Mouse (Mus musculus) urinary bladder, postnatal 4 days (tissue): ENCODE measurements at regions not wholly inside any gene's neighbourhood (a gene's known extent, or its start where the extent isn't known, plus 50 kb on each side); places are given as distances from the start of the nearest gene placed in this dataset.

Experiments
- DNase-seq, 2 experiments: peaks; one replicate each; pipeline ENCODE4 v3.0.0; 2021 to 2022; ENCODE audit warnings: low spot score in 2 of 2

- no peak for DNase-seq
These were observed 161.5 kb upstream of the Mbnl1 start for GRCm38 (mm10) chr3:60311178-60311577.

- no peak for DNase-seq
These were observed 152.3 kb upstream of the Mbnl1 start for GRCm38 (mm10) chr3:60320213-60320936.

GRCm38 (mm10) chr3:60323514-60323913 is 149.1 kb upstream of the Mbnl1 start:
- no peak for DNase-seq

GRCm38 (mm10) chr3:60324416-60324815 is 148.2 kb upstream of the Mbnl1 start:
- no peak for DNase-seq

GRCm38 (mm10) chr3:60324969-60325368 is 147.7 kb upstream of the Mbnl1 start:
- DNase-seq = no peak

GRCm38 (mm10) chr3:60332460-60332859 is 140.2 kb upstream of the Mbnl1 start:
- no peak for DNase-seq

- no peak for DNase-seq
These were observed 139.0 kb upstream of the Mbnl1 start for GRCm38 (mm10) chr3:60333669-60334068.

GRCm38 (mm10) chr3:60334133-60334532 is 138.5 kb upstream of the Mbnl1 start:
- no peak for DNase-seq

- DNase-seq = no peak
These were observed 126.2 kb upstream of the Mbnl1 start for GRCm38 (mm10) chr3:60346390-60346789.

- DNase-seq = no peak
These were observed 125.6 kb upstream of the Mbnl1 start for GRCm38 (mm10) chr3:60347049-60347448.

GRCm38 (mm10) chr3:60371176-60371965 is 101.3 kb upstream of the Mbnl1 start:
- no peak for DNase-seq

GRCm38 (mm10) chr3:60373662-60374061 is 99.0 kb upstream of the Mbnl1 start:
- DNase-seq = no peak

GRCm38 (mm10) chr3:60388593-60388992 is 84.0 kb upstream of the Mbnl1 start:
- DNase-seq = no peak

- DNase-seq = no peak
These were observed 83.6 kb upstream of the Mbnl1 start for GRCm38 (mm10) chr3:60389032-60389431.

- DNase-seq = no peak
These were observed 77.3 kb upstream of the Mbnl1 start for GRCm38 (mm10) chr3:60395299-60395698.

- DNase-seq = no peak
These were observed 75.7 kb upstream of the Mbnl1 start for GRCm38 (mm10) chr3:60396971-60397370.

GRCm38 (mm10) chr3:60398796-60399195 is 73.8 kb upstream of the Mbnl1 start:
- no peak for DNase-seq

GRCm38 (mm10) chr3:60402251-60402830 is 70.3 kb upstream of the Mbnl1 start:
- no peak for DNase-seq

- no peak for DNase-seq
These were observed 65.2 kb upstream of the Mbnl1 start for GRCm38 (mm10) chr3:60407426-60407825.

GRCm38 (mm10) chr3:60407906-60408305 is 64.7 kb upstream of the Mbnl1 start:
- DNase-seq = no peak

GRCm38 (mm10) chr3:60408553-60409282 is 63.9 kb upstream of the Mbnl1 start:
- peak in 1 of 2 experiments; percentile 19 for DNase-seq

GRCm38 (mm10) chr3:60409283-60409633 is 63.4 kb upstream of the Mbnl1 start:
- no peak for DNase-seq
